Mouse (Mus musculus) E14TG2a.4 (cell line): ENCODE measurements around the gene Ppt2.
A peak's percentile ranks its signal among the peaks of the same experiment; 100 is the strongest.

Experiments
- H3K27me3 ChIP-seq: 2 replicates; pipeline ENCODE4 v1.6.1; 2014; ENCODE audit warnings: low read length, control low read depth; ENCODE audit not compliant: insufficient read depth
- H3K36me3 ChIP-seq: 2 replicates; pipeline ENCODE4 v1.6.1; 2014; ENCODE audit warnings: low read length, control low read depth; ENCODE audit not compliant: insufficient read depth
- H3K4me1 ChIP-seq: replicated peaks from 2 replicates; pipeline ENCODE4 v1.6.1; 2014; ENCODE audit warnings: low read depth, low read length, control low read depth
- H3K4me3 ChIP-seq: replicated peaks from 2 replicates; pipeline ENCODE4 v1.5.1; 2014; ENCODE audit warnings: mild to moderate bottlenecking, low read length
- H3K9me3 ChIP-seq: 2 replicates; pipeline ENCODE4 v1.6.1; 2014; ENCODE audit warnings: low read length, control low read depth
- CTCF ChIP-seq: conservative IDR thresholded peaks from 2 replicates; pipeline ENCODE4 v1.5.1; 2014; ENCODE audit warnings: low read length
- NANOG ChIP-seq: IDR thresholded peaks from 2 replicates; pipeline ENCODE4 v1.6.1; 2014; ENCODE audit warnings: borderline replicate concordance, low read length, mixed read lengths
- POU5F1 ChIP-seq: IDR thresholded peaks from 2 replicates; pipeline ENCODE4 v1.6.1; 2014; ENCODE audit warnings: low read length, borderline replicate concordance

Ppt2 gene

GRCm38 (mm10) chr17:34569919-34570318 is 58.4 kb downstream of the Ppt2 start:
- Histone ChIP-seq H3K36me3 (peaks cover 95% of the 10 kb centered on the region), H3K9me3 (no peaks in the 10 kb centered on the region), H3K4me3 (no peak overlapping the region), H3K4me1 (peaks cover 64% of the 10 kb centered on the region), H3K27me3 (no peaks in the 10 kb centered on the region)
- TF ChIP-seq NANOG (no peak), POU5F1 (no peak), CTCF (no peak)

GRCm38 (mm10) chr17:34568421-34568820 is 59.9 kb downstream of the Ppt2 start:
- Histone ChIP-seq H3K9me3 (no peaks in the 10 kb centered on the region), H3K4me1 (peaks cover 77% of the 10 kb centered on the region), H3K4me3 (no peak overlapping the region), H3K36me3 (peaks cover 80% of the 10 kb centered on the region), H3K27me3 (no peaks in the 10 kb centered on the region)
- TF ChIP-seq CTCF (no peak), NANOG (no peak)

GRCm38 (mm10) chr17:34567311-34567710 is 61.0 kb downstream of the Ppt2 start:
- Histone ChIP-seq H3K4me1 (peaks cover 81% of the 10 kb centered on the region), H3K27me3 (no peaks in the 10 kb centered on the region), H3K36me3 (peaks cover 69% of the 10 kb centered on the region), H3K4me3 (peak overlapping the region; percentile 10; the same call in 1 of the 2 replicates), H3K9me3 (no peaks in the 10 kb centered on the region)
- TF ChIP-seq POU5F1, result no peak
